Mouse (Mus musculus) thymus, postnatal 0 days (tissue): ENCODE data around the gene Pip4p1. TPM values are rescaled to one million over a fixed set of nuclear protein-coding genes. Genes with fewer than 3 reads are reported as not detected.

Experiments used
- DNase-seq: peaks from one replicate; pipeline ENCODE4 v3.0.0-alpha.2; 2015; ENCODE audit warnings: low spot score
- polyA plus RNA-seq: library from polyadenylated mRNA; unstranded; fragments of >200 nt; fragmentation: Nextera tagmentation; extraction: Ambion mirVana; gene quantifications from 2 replicates; pipeline ENCODE4 v1.2.1, GENCODE M21; 2015

Gene Pip4p1
- polyA plus RNA-seq, 1 experiment from 2014 or later, result 45.5 TPM

GRCm38 (mm10) chr14:50895985-50896746, 34.5 kb downstream of the Pip4p1 start:
- DNase-seq, result no peak

- DNase-seq, result no peak
These were observed 35.2 kb downstream of the Pip4p1 start for GRCm38 (mm10) chr14:50895407-50895806.

GRCm38 (mm10) chr14:50892541-50893459, 37.9 kb downstream of the Pip4p1 start:
- no peak for DNase-seq

GRCm38 (mm10) chr14:50892091-50892490, 38.6 kb downstream of the Pip4p1 start:
- DNase-seq, result no peak

GRCm38 (mm10) chr14:50891621-50892020, 39.0 kb downstream of the Pip4p1 start:
- DNase-seq, result no peak

DNA sequence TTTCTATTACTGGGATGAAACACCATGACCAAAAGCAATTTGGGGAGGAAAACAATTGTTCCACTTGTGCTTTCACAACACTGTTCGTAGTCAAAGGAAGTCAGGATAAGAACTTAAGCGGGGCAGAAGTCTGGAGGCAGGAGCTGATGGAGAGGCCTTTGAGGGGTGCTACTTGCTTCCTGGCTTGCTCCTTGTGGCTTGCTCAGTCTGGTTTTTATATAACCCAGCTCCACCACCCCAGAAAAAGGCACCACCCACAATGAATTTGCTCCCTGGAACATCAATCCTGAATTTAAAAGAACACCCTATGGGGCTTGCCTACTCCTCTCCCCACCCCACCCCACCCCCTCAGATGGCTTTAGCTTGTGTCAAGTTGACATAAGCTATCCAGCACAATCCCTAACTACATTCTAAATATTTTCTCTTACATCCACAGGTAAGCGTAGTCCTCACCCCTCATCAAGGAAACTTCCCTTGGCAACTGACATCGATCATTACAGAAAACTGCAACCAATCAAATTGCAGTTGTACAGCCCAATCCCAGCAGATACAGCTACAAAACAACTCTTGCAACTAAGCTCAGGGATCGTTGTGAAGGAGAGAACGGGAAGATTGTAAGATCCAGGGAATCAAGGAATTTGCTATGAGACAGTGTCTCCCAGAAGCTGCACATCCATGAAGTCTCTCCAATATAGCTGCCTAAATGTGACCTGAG, 54.3 kb downstream of the Pip4p1 start:
- DNase-seq, result no peak

Other genes with a start within 250 kb of the Pip4p1 start
- not detected in 2 replicates for gene Olfr747, start 237.7 kb downstream of the Pip4p1 start, polyA plus RNA-seq
- not detected in 2 replicates for gene Olfr748, start 223.5 kb downstream of the Pip4p1 start, polyA plus RNA-seq
- not detected in 2 replicates for gene Olfr749, start 185.8 kb downstream of the Pip4p1 start, polyA plus RNA-seq
- 72.4 and 80.8 TPM in 2 replicates for gene Ttc5, start 145.3 kb downstream of the Pip4p1 start, polyA plus RNA-seq
- gene Ccnb1ip1, start 123.1 kb downstream of the Pip4p1 start, polyA plus RNA-seq, result not detected in 2 replicates
- 54.8 and 58.9 TPM in 2 replicates for gene Parp2, start 123.0 kb downstream of the Pip4p1 start, polyA plus RNA-seq
- 10.7 and 11.2 TPM in 2 replicates for gene Tep1, start 60.3 kb downstream of the Pip4p1 start, polyA plus RNA-seq
- 0.18 and 0.30 TPM in 2 replicates for gene Klhl33, start 33.3 kb downstream of the Pip4p1 start, polyA plus RNA-seq
- 111 and 123 TPM in 2 replicates for gene Osgep, start 6.0 kb downstream of the Pip4p1 start, polyA plus RNA-seq
- 165 and 184 TPM in 2 replicates for gene Apex1, start 5.9 kb downstream of the Pip4p1 start, polyA plus RNA-seq
- gene Pnp, start 226 bp upstream of the Pip4p1 start, polyA plus RNA-seq, result 54.2 and 60.6 TPM in 2 replicates
- not detected in 2 replicates for gene Gm49342, start 13.7 kb upstream of the Pip4p1 start, polyA plus RNA-seq
- gene Pnp2, start 25.1 kb upstream of the Pip4p1 start, polyA plus RNA-seq, result 0.69 and 1.1 TPM in 2 replicates
- gene Rnase10, start 76.9 kb upstream of the Pip4p1 start, polyA plus RNA-seq, result 0.22 TPM in 1 of 2 replicates, not detected in the other
- gene Rnase9, start 111.0 kb upstream of the Pip4p1 start, polyA plus RNA-seq, result not detected in 2 replicates
- not detected in 2 replicates for gene Rnase11, start 119.3 kb upstream of the Pip4p1 start, polyA plus RNA-seq
- 0.33 and 0.36 TPM in 2 replicates for gene Rnase12, start 126.8 kb upstream of the Pip4p1 start, polyA plus RNA-seq
- gene Olfr750, start 143.6 kb upstream of the Pip4p1 start, polyA plus RNA-seq, result not detected in 2 replicates
- 29.9 and 32.1 TPM in 2 replicates for gene Rnase4, start 160.2 kb upstream of the Pip4p1 start, polyA plus RNA-seq
- gene Ang, start 160.3 kb upstream of the Pip4p1 start, polyA plus RNA-seq, result 5.0 and 6.0 TPM in 2 replicates
- gene Eddm3b, start 183.6 kb upstream of the Pip4p1 start, polyA plus RNA-seq, result not detected in 2 replicates
- gene Rnase6, start 193.1 kb upstream of the Pip4p1 start, polyA plus RNA-seq, result 3.1 and 4.6 TPM in 2 replicates
- 1.2 and 1.4 TPM in 2 replicates for gene Rnase1, start 215.9 kb upstream of the Pip4p1 start, polyA plus RNA-seq
- not detected in 2 replicates for gene Rnase2b, start 231.4 kb upstream of the Pip4p1 start, polyA plus RNA-seq